Mouse (Mus musculus) intestine, postnatal 0 days (tissue): Measurements from ENCODE around the gene Vps18. TPM values are rescaled to one million over a fixed set of nuclear protein-coding genes. Genes with fewer than 3 reads are reported as not detected.

Source experiments
- ATAC-seq: fragments of 200-750 bp; cut with Nextera tagmentation; 2 replicates; pipeline ENCODE4 v1.8.0; 2017; ENCODE audit warnings: mild to moderate bottlenecking, moderate TSS enrichment, moderate library complexity
- H3K27ac ChIP-seq: fragments of 300-500 bp; sonication (generic); 2 replicates; pipeline ENCODE4 v1.5.1; 2014; ENCODE audit warnings: mild to moderate bottlenecking, low read depth, low read length, moderate library complexity
- H3K27me3 ChIP-seq: fragments of 300-500 bp; sonication (generic); replicated peaks from 2 replicates; pipeline ENCODE4 v1.6.1; 2014; ENCODE audit warnings: low read length, mixed read lengths; ENCODE audit not compliant: control insufficient read depth, insufficient read depth
- H3K36me3 ChIP-seq: fragments of 300-500 bp; sonication (generic); 2 replicates; pipeline ENCODE4 v1.6.1; 2014; ENCODE audit warnings: mild to moderate bottlenecking, moderate library complexity; ENCODE audit not compliant: control insufficient read depth, insufficient read depth
- H3K4me1 ChIP-seq: fragments of 300-500 bp; sonication (generic); replicated peaks from 2 replicates; pipeline ENCODE4 v1.6.1; 2014; ENCODE audit warnings: antibody characterized with exemption, low read length, mixed read lengths; ENCODE audit not compliant: control insufficient read depth, insufficient read depth
- H3K4me2 ChIP-seq: fragments of 300-500 bp; sonication (generic); replicated peaks from 2 replicates; pipeline ENCODE4 v1.6.1; 2014; ENCODE audit warnings: low read depth, mild to moderate bottlenecking, moderate library complexity
- H3K4me3 ChIP-seq: fragments of 300-500 bp; sonication (generic); 2 replicates; pipeline ENCODE4 v1.5.1; 2014; ENCODE audit warnings: low read depth, low read length
- H3K9ac ChIP-seq: fragments of 300-500 bp; sonication (generic); 2 replicates; pipeline ENCODE4 v1.6.1; 2014; ENCODE audit warnings: mild to moderate bottlenecking, low read depth, low read length
- H3K9me3 ChIP-seq: fragments of 300-500 bp; sonication (generic); 2 replicates; pipeline ENCODE4 v1.6.1; 2016; ENCODE audit warnings: mixed run types; ENCODE audit not compliant: control insufficient read depth
- CTCF ChIP-seq: sonication (generic); IDR thresholded peaks from 2 replicates; pipeline ENCODE4 v1.5.1; 2016; ENCODE audit warnings: low read depth, mild to moderate bottlenecking, control low read depth, antibody characterized with exemption, moderate library complexity
- WGBS: fragments of 180-500 bp; shearing (Covaris S2); extraction: QIAGEN DNeasy Blood & Tissue Kit; methylation state at CpG from one replicate; pipeline ENCODE4 v1.1.7; 2014; 5-methylcytosine and 5-hydroxymethylcytosine counted together
- polyA plus RNA-seq: library from polyadenylated mRNA; unstranded; fragments of >200 nt; fragmentation: Nextera tagmentation; extraction: Ambion mirVana; gene quantifications from 2 replicates; pipeline ENCODE4 v1.2.1, GENCODE M21; 2015

The Vps18 gene
- polyA plus RNA-seq, 1 experiment from 2014 or later, result 21.8 TPM

GRCm38 (mm10) chr2:119321771-119322586 lies 33.4 kb downstream of the Vps18 start:
- Histone ChIP-seq H3K4me2 (peak overlapping the region; percentile 64), H3K27me3 (peaks cover 34% of the 10 kb centered on the region), H3K9me3 (no peaks in the 10 kb centered on the region), H3K4me1 (peaks cover 21% of the 10 kb centered on the region), H3K27ac (no peak overlapping the region), H3K9ac (no peak overlapping the region), H3K4me3 (peak overlapping the region; percentile 30), H3K36me3 (no peaks in the 10 kb centered on the region)
- WGBS, result 8% methylated on average over 47 of the region's 48 CpGs
- TF ChIP-seq CTCF, result peak; percentile 16; the same call in 1 of the 2 replicates
- no peak for ATAC-seq

- H3K4me1 ChIP-seq, result peaks cover 20% of the 10 kb centered on the region
- H3K9ac ChIP-seq, result no peak overlapping the region
- no peak for TF ChIP-seq CTCF
- peak overlapping the region; percentile 30 for H3K4me3 ChIP-seq
- 25% methylated on average over 39 of the region's 39 CpGs for WGBS
- no peak overlapping the region for H3K27ac ChIP-seq
- peaks cover 34% of the 10 kb centered on the region for H3K27me3 ChIP-seq
- peak overlapping the region; percentile 64 for H3K4me2 ChIP-seq
- H3K36me3 ChIP-seq, result no peaks in the 10 kb centered on the region
- ATAC-seq, result no peak
- no peaks in the 10 kb centered on the region for H3K9me3 ChIP-seq
These were observed 34.2 kb downstream of the Vps18 start for GRCm38 (mm10) chr2:119322587-119323300.

GRCm38 (mm10) chr2:119323866-119324575 lies 35.5 kb downstream of the Vps18 start:
- WGBS, result 28% methylated on average over 28 of the region's 32 CpGs
- Histone ChIP-seq H3K4me3 (peak overlapping the region; percentile 55), H3K27ac (no peak overlapping the region), H3K9me3 (no peaks in the 10 kb centered on the region), H3K4me2 (peak overlapping the region; percentile 98), H3K36me3 (no peaks in the 10 kb centered on the region), H3K4me1 (peaks cover 10% of the 10 kb centered on the region), H3K27me3 (peaks cover 34% of the 10 kb centered on the region), H3K9ac (0 out of 2 replicates have a peak overlapping the region, but pooled peaks have one; percentile 26)
- TF ChIP-seq CTCF, result no peak
- ATAC-seq, result no peak

- peaks cover 13% of the 10 kb centered on the region for H3K4me1 ChIP-seq
- TF ChIP-seq CTCF, result no peak
These were observed 36.2 kb downstream of the Vps18 start for GRCm38 (mm10) chr2:119324576-119325318.

GRCm38 (mm10) chr2:119325568-119326143 lies 37.1 kb downstream of the Vps18 start, which contains the start of gene Dll4:
Gene Dll4, plus strand, starts transcription at chr2:119325784.
- Histone ChIP-seq H3K27me3 (peaks cover 34% of the 10 kb centered on the region), H3K4me3 (peak within 1 kb of the TSS; percentile 55)

More at GRCm38 (mm10) chr2:119324576-119325318, 36.2 kb downstream of the Vps18 start:
- H3K9me3 ChIP-seq, result no peaks in the 10 kb centered on the region
- H3K9ac ChIP-seq, result peak overlapping the region; percentile 26; the same call in 1 of the 2 replicates
- 1% methylated on average over 32 of the region's 32 CpGs for WGBS
- peaks cover 34% of the 10 kb centered on the region for H3K27me3 ChIP-seq
- H3K4me3 ChIP-seq, result peak overlapping the region; percentile 55
- H3K36me3 ChIP-seq, result no peaks in the 10 kb centered on the region
- peak overlapping the region; percentile 98 for H3K4me2 ChIP-seq
- ATAC-seq, result peak; percentile 70
- H3K27ac ChIP-seq, result no peak overlapping the region

More at GRCm38 (mm10) chr2:119325568-119326143, 37.1 kb downstream of the Vps18 start, which contains the start of gene Dll4:
- ATAC-seq, result peak; percentile 50
- Histone ChIP-seq H3K4me1 (peaks cover 13% of the 10 kb centered on the region), H3K4me2 (peak within 1 kb of the TSS; percentile 98), H3K36me3 (no peaks in the 10 kb centered on the region), H3K9me3 (no peaks in the 10 kb centered on the region), H3K27ac (peak within 1 kb of the TSS; percentile 71), H3K9ac (peak within 1 kb of the TSS; percentile 60)
- 1% methylated on average over 33 of the region's 33 CpGs for WGBS
- peak; percentile 42 for TF ChIP-seq CTCF
